Mouse (Mus musculus): Measurements from ENCODE around the gene Dnmt3a. TPM values are rescaled to one million over a fixed set of nuclear protein-coding genes. Genes with fewer than 3 reads are reported as not detected.
A peak's percentile ranks its signal among the peaks of the same experiment; 100 is the strongest.

Gene Dnmt3a
- total RNA-seq, 1 experiment from 2014 or later, result 25.2 TPM

- no peak for ATAC-seq (replicated peaks in 1 of 2; ENCODE audit: insufficient read depth in 1 of 2, low FRiP score in 2 of 2, low TSS enrichment in 1 of 2, low read depth in 1 of 2, poor library complexity in 2 of 2, severe bottlenecking in 2 of 2)
These were observed 52.9 kb downstream of the Dnmt3a start for GRCm38 (mm10) chr12:3858754-3859153.

GRCm38 (mm10) chr12:3859545-3859944 lies 53.7 kb downstream of the Dnmt3a start:
- no peak for ATAC-seq (replicated peaks in 1 of 2; ENCODE audit: insufficient read depth in 1 of 2, low FRiP score in 2 of 2, low TSS enrichment in 1 of 2, low read depth in 1 of 2, poor library complexity in 2 of 2, severe bottlenecking in 2 of 2)

- ATAC-seq (replicated peaks in 1 of 2; ENCODE audit: insufficient read depth in 1 of 2, low FRiP score in 2 of 2, low TSS enrichment in 1 of 2, low read depth in 1 of 2, poor library complexity in 2 of 2, severe bottlenecking in 2 of 2), result no peak
These were observed 54.2 kb downstream of the Dnmt3a start for GRCm38 (mm10) chr12:3860005-3860404.

- ATAC-seq (replicated peaks in 1 of 2; ENCODE audit: insufficient read depth in 1 of 2, low FRiP score in 2 of 2, low TSS enrichment in 1 of 2, low read depth in 1 of 2, poor library complexity in 2 of 2, severe bottlenecking in 2 of 2), result peak; percentile 46 to 47
These were observed 55.9 kb downstream of the Dnmt3a start for GRCm38 (mm10) chr12:3861665-3862228.

DNA sequence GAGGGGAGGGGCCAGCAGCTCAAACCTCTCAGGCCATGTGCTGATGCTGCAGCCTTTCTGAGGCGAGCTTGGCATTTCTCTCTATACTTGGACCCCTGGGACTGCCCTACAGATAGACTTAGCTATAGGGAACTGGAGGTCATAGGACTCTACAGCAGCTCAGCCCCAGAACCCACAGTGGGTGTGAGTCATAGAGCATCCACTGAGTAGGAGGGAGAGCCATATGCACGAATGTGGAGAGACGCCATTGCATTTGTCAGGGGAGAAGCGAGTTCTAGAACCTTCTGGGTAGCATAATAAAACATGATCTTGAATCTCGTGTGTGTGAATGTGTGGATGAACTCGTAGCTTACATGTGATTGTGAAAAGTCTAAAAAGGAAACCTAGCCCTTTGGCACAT lies 56.4 kb downstream of the Dnmt3a start:
- no peak for ATAC-seq (replicated peaks in 1 of 2; ENCODE audit: insufficient read depth in 1 of 2, low FRiP score in 2 of 2, low TSS enrichment in 1 of 2, low read depth in 1 of 2, poor library complexity in 2 of 2, severe bottlenecking in 2 of 2)

- ATAC-seq (replicated peaks in 1 of 2; ENCODE audit: insufficient read depth in 1 of 2, low FRiP score in 2 of 2, low TSS enrichment in 1 of 2, low read depth in 1 of 2, poor library complexity in 2 of 2, severe bottlenecking in 2 of 2), result no peak
These were observed 58.4 kb downstream of the Dnmt3a start for GRCm38 (mm10) chr12:3864208-3864607.

- ATAC-seq (replicated peaks in 1 of 2; ENCODE audit: insufficient read depth in 1 of 2, low FRiP score in 2 of 2, low TSS enrichment in 1 of 2, low read depth in 1 of 2, poor library complexity in 2 of 2, severe bottlenecking in 2 of 2), result no peak
These were observed 59.8 kb downstream of the Dnmt3a start for GRCm38 (mm10) chr12:3865594-3865993.

GRCm38 (mm10) chr12:3866654-3867370 lies 61.0 kb downstream of the Dnmt3a start:
- no peak for ATAC-seq (replicated peaks in 1 of 2; ENCODE audit: insufficient read depth in 1 of 2, low FRiP score in 2 of 2, low TSS enrichment in 1 of 2, low read depth in 1 of 2, poor library complexity in 2 of 2, severe bottlenecking in 2 of 2)

DNA sequence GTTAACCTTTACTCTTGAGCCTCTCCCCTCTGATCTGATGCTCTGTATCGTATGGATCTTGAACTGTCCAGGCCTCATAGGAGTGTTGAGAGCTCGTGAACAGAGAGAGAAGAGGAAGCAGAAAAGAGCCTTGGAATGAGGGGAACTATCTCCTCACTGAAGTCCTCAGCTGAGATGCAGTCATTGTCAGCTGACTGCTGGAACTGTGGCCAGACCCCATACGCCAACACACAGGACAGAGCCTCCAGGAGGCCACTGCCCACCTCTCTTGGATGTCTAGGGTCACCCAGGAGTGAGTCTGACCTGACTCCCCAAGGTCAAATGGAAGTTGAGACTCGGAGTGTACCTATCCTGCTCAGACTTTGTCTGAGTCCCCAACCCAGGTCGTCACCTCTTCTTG lies 62.3 kb downstream of the Dnmt3a start:
- no peak for ATAC-seq (replicated peaks in 1 of 2; ENCODE audit: insufficient read depth in 1 of 2, low FRiP score in 2 of 2, low TSS enrichment in 1 of 2, low read depth in 1 of 2, poor library complexity in 2 of 2, severe bottlenecking in 2 of 2)

GRCm38 (mm10) chr12:3868676-3869458 lies 63.1 kb downstream of the Dnmt3a start:
- peak; percentile 57 to 67 for ATAC-seq (replicated peaks in 1 of 2; ENCODE audit: insufficient read depth in 1 of 2, low FRiP score in 2 of 2, low TSS enrichment in 1 of 2, low read depth in 1 of 2, poor library complexity in 2 of 2, severe bottlenecking in 2 of 2)

DNA sequence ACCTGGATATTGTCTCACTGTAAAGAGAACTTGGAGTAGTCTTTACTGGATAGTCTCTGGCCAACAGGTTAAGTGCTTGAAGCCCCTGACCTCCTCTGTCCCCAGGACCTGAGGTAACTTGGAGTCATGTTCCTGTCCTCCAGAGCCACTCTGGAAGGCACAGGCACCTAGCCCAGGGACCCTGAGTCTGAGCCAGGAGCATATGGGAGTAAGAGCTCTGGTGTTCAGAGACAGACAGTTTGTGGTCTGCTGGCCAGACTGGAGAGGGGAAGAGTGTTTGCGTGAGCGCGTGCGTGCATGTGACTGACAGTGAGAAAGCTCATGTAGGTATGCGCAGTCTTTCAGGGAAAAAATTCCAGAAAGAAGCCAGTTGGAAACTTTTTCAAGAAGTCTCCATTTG lies 64.2 kb downstream of the Dnmt3a start:
- ATAC-seq (replicated peaks in 1 of 2; ENCODE audit: insufficient read depth in 1 of 2, low FRiP score in 2 of 2, low TSS enrichment in 1 of 2, low read depth in 1 of 2, poor library complexity in 2 of 2, severe bottlenecking in 2 of 2), result no peak

DNA sequence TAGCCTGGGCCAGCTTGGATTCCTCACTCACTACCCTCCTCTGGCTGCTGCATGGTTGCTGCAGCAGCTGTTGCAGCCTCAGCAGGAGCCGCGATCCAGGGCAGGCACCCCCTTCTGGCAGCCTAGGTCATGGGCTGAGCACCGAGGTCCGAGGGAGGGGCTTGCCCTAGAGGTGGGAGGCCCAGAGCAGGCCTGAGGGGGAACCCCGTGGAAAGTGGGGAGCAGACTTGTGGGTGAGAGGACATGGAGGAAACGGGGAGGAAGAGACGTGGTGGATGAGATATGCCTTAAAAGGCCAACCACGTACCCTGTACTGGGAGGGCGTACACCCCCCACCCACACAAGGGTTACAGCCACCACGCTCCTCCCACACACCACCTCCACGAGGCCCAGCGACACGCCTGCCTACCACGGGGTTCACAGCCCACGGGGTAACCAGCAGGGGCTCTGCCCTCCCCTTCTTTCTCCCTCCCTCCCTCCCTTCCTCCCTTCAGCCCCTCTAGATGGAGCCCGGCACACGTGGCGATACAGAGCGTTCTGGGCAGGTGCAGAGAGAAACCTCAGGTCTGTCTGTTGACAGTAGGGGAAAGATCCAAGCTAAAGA lies 65.2 kb downstream of the Dnmt3a start:
- ATAC-seq (replicated peaks in 1 of 2; ENCODE audit: insufficient read depth in 1 of 2, low FRiP score in 2 of 2, low TSS enrichment in 1 of 2, low read depth in 1 of 2, poor library complexity in 2 of 2, severe bottlenecking in 2 of 2), result peak; percentile 85 to 86

DNA sequence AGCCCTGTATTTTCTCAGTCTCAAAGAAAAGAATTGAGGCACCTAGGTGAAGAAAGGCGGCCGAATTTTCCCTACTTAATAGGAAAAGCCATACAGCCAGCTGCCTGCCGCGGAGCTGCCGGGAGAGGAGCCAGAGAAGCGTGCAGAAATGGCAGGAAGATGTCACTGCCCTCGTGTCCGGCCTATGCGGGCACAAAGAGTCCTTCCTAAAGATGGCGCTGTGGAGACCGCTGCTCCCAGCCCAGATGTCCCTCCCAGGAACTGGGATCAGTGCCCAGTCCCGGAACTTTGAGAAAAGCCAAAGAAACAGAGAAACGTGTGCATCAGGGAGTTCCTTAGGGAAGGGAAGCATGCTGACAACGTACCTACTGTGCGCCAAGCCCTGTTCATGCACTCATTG lies 65.8 kb downstream of the Dnmt3a start:
- ATAC-seq (replicated peaks in 1 of 2; ENCODE audit: insufficient read depth in 1 of 2, low FRiP score in 2 of 2, low TSS enrichment in 1 of 2, low read depth in 1 of 2, poor library complexity in 2 of 2, severe bottlenecking in 2 of 2), result no peak

DNA sequence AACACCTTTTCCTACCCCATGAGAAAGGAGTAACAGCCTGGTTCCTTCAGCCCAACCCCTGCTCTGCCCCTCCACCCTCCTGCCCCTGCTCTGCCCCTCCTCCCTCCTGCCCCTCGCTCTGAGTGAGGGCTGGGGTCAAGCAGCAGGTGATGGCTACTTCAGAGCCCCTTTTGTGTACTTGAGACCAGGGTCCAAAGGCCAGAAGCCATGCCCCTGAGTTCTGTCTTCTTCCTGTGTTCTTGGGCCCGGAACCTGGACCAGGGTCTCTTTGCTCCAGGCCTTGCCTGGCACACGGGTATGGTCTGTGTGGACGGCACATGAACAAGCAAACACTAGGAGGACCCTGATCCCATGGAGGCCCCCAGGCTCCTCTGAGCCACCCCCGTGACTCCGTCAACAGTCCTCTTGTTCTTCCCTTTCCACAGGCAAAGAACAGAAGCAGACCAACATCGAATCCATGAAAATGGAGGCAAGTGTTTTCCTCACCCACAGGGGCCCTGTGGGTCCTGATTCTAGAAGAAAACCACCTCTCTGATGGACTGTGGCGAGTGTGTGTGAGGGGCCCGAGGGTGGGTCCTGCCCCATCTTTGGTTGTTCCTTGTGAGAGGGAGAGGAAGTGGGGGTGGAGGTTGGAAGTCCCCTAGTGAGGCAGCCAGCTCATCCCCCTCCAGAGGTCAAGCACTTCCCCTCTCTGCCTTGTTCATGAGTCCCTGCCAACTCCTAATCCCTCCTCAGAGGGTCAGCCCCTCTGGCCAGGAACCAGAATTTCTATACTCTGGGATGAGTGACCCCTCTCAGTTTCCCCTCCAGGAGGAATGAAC lies 66.8 kb downstream of the Dnmt3a start:
- ATAC-seq (replicated peaks in 1 of 2; ENCODE audit: insufficient read depth in 1 of 2, low FRiP score in 2 of 2, low TSS enrichment in 1 of 2, low read depth in 1 of 2, poor library complexity in 2 of 2, severe bottlenecking in 2 of 2), result no peak

DNA sequence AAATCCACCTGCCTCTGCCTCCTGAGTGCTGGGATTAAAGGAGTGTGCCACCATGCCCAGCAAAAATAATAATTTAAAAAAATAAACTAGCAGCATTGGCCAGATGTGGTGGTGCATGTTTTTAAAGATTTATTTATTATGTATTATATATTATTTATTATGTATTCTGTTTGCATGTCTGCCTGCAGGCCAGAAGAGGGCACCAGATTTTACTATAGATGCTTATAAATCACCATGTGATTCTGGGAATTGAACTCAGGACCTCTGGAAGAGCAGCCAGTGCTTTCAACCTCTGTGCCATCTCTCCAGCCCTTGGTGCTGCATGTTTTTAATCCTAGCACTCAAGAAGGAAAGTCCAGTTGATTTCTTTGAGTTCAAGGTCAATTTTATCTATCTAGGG lies 69.7 kb downstream of the Dnmt3a start:
- ATAC-seq (replicated peaks in 1 of 2; ENCODE audit: insufficient read depth in 1 of 2, low FRiP score in 2 of 2, low TSS enrichment in 1 of 2, low read depth in 1 of 2, poor library complexity in 2 of 2, severe bottlenecking in 2 of 2), result no peak

DNA sequence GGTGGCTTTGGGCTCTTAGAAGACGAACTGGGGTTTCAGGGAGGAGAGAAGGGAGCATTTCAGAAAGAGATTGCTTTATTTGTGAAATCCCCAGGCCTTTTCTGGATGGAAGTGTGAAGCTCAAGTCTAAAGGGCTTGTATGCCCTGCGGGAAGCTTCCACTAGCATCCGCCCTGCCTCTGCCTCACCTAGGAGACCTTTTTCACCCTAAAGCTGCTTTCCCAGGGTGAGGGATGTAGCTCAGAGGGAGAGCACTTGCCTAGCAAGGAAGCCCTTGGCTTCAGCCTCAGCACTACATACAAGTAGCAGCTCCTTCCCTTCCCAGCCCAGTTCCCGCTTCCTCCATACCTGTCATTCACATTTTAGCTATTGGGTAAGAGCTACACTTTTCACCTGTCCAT lies 71.6 kb downstream of the Dnmt3a start:
- ATAC-seq (replicated peaks in 1 of 2; ENCODE audit: insufficient read depth in 1 of 2, low FRiP score in 2 of 2, low TSS enrichment in 1 of 2, low read depth in 1 of 2, poor library complexity in 2 of 2, severe bottlenecking in 2 of 2), result no peak

GRCm38 (mm10) chr12:3881474-3881873 lies 75.7 kb downstream of the Dnmt3a start:
- no peak for ATAC-seq (replicated peaks in 1 of 2; ENCODE audit: insufficient read depth in 1 of 2, low FRiP score in 2 of 2, low TSS enrichment in 1 of 2, low read depth in 1 of 2, poor library complexity in 2 of 2, severe bottlenecking in 2 of 2)
